Mouse (Mus musculus) megakaryocyte, embryonic 14.5 days (primary cell): ENCODE measurements at regions not wholly inside any gene's neighbourhood (a gene's known extent, or its start where the extent isn't known, plus 50 kb on each side); places are given as distances from the start of the nearest gene placed in this dataset.

Experiments used
- H3K27me3 ChIP-seq: replicated peaks from 2 replicates; pipeline ENCODE3; 2012; ENCODE audit warnings: inconsistent platforms
- H3K36me3 ChIP-seq: replicated peaks from 2 replicates; pipeline ENCODE3; 2012; ENCODE audit warnings: low read length, inconsistent platforms, mixed read lengths
- H3K4me1 ChIP-seq: 2 replicates; pipeline ENCODE4 v1.6.1; 2012; ENCODE audit warnings: inconsistent platforms
- H3K4me3 ChIP-seq: replicated peaks from 2 replicates; pipeline ENCODE3; 2012; ENCODE audit warnings: moderate library complexity, mild to moderate bottlenecking, inconsistent platforms
- H3K9me3 ChIP-seq: 2 replicates; pipeline ENCODE4 v1.6.1; 2012; ENCODE audit warnings: inconsistent platforms
- FLI1 ChIP-seq: IDR thresholded peaks from 2 replicates; pipeline ENCODE4 v1.6.1; 2012; ENCODE audit warnings: low read length, inconsistent platforms, mixed read lengths
- GATA1 ChIP-seq: IDR thresholded peaks from 3 replicates; pipeline ENCODE4 v1.6.1; 2012; ENCODE audit warnings: mixed read lengths, low read length, inconsistent platforms, borderline replicate concordance

DNA sequence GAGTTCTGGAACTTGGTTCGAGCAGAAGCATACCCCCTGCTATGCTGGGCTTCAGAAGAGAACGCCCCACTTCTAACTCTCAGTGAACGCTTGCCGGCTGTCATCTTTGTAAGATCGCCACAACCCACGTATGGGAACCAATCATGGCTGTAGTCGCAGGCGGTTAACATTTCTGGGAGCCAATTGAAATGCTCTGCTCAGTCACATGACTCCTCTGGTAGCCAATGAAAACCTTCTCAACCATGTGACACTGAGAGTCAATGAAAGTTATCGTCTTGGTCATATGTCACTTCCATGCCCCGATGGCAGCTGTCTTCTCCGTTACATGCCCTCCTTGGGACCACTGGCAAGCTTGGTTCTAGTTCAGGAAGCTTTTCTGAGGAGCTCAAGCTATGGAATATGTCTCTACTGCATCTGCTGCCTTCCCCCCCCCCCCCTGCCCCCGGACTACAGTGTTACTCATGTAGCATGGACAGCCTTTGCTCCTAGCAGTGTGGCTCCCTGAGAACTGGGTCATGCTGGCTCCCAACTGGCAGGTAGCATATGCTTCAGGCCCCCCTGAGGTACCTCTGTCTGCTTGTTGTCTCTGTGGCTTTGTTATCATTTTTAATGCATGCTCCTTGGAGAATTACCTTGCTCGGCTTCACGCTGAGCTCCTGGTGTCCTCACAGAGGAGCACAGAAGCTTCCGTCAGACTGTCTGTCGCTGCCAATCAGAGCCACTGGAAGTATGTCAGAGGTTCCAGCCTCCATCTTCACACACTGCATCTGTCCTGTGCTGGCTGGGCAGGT lies 122.3 kb upstream of the Ajap1 start:
- Histone ChIP-seq H3K4me3 (no peak overlapping the region), H3K36me3 (no peaks in the 10 kb centered on the region), H3K27me3 (no peaks in the 10 kb centered on the region), H3K4me1 (no peaks in the 10 kb centered on the region), H3K9me3 (peaks cover 96% of the 10 kb centered on the region)
- no peak for TF ChIP-seq FLI1
- no peak for TF ChIP-seq GATA1

DNA sequence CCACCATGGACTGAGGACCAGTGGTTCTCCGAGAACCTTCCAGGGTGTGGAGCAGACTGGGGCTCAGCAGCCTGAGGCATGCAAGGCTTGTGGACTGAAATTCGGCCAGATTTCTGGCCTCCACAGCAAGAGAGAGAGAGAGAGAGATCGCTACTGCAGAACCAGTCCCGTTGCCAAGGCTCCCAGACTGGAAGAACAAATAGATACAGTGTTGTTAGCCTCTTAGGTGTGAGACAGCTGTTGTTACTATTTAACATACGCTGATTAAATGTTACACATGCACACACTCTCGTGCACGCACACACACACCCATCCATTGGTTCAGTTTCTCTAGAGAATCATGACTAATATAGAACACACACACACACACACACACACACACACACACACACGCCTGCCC lies 133.4 kb upstream of the Ajap1 start:
- Histone ChIP-seq H3K4me3 (peak overlapping the region; percentile 10), H3K4me1 (no peaks in the 10 kb centered on the region), H3K9me3 (peaks cover 88% of the 10 kb centered on the region), H3K36me3 (no peaks in the 10 kb centered on the region), H3K27me3 (no peaks in the 10 kb centered on the region)
- TF ChIP-seq GATA1, result no peak
- TF ChIP-seq FLI1, result no peak

DNA sequence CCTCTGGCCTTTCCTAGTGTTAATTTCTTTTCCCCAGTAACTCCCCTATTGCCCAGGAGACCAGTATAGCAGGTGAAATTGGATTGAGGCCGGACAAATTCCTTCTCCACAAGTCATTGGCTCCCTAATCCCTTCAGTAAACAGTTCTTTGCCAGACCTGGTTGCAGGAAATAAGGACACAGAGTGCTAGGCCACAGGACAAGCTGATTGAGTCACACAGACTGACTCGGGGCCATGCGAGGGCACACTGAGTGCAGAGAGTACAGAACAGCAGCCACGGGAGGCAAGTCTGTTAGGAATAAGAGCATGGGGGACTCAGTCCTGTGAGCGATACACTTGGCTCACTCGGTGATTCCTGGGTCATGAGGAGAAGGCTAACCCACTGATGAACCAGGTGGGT lies 134.3 kb upstream of the Ajap1 start:
- Histone ChIP-seq H3K36me3 (no peaks in the 10 kb centered on the region), H3K9me3 (peaks cover 87% of the 10 kb centered on the region), H3K27me3 (no peaks in the 10 kb centered on the region), H3K4me1 (no peaks in the 10 kb centered on the region), H3K4me3 (no peak overlapping the region)
- no peak for TF ChIP-seq FLI1
- no peak for TF ChIP-seq GATA1

DNA sequence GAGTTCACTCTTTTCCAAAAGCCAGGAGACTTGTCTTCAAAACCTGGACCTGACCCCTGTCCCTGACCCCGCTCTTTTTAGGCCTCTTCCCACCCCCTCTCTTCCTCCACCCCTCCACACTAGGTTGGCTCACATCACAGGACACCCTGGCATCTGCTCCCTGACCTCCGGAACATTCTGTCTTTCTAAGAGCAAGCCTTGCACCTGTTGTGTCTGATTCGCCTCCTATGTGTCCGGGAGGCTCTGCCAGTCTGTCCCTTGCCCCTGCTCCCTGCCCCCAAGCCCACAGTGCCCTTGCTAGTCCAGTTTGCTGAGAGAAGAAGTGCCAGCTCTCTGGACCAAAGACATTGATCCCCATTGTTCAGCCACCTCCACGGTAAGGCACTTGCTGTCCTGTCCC lies 138.3 kb upstream of the Ajap1 start:
- H3K4me3 ChIP-seq, result no peak overlapping the region
- peaks cover 64% of the 10 kb centered on the region for H3K9me3 ChIP-seq

DNA sequence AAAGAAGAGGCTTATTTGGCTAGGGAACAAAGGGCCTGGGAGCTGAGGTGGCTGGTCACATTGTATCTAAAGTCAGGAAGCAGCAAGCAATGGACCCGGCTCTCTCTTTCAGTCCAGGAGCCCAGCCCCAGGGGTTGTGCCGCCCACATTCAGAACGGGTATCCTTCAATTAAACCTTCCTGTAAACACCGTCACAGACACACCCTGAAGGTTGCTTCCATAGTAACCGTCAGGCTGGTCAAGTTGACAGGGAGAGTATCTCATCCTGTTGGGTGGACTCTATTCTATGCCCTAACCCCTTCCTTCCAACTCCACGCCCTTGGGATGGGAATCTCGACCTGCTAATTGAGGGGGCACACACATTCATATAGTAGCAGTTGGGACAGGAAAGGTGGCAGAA lies 148.6 kb upstream of the Ajap1 start:
- H3K27me3 ChIP-seq, result no peaks in the 10 kb centered on the region
- H3K9me3 ChIP-seq, result peaks cover 80% of the 10 kb centered on the region
- no peak for TF ChIP-seq GATA1
- no peak for TF ChIP-seq FLI1
- H3K4me3 ChIP-seq, result no peak overlapping the region
- H3K4me1 ChIP-seq, result no peaks in the 10 kb centered on the region
- no peaks in the 10 kb centered on the region for H3K36me3 ChIP-seq

More for the DNA sequence above, 138.3 kb upstream of the Ajap1 start:
- H3K27me3 ChIP-seq, result no peaks in the 10 kb centered on the region
- no peaks in the 10 kb centered on the region for H3K4me1 ChIP-seq
- no peaks in the 10 kb centered on the region for H3K36me3 ChIP-seq
- TF ChIP-seq GATA1, result no peak
- TF ChIP-seq FLI1, result no peak

DNA sequence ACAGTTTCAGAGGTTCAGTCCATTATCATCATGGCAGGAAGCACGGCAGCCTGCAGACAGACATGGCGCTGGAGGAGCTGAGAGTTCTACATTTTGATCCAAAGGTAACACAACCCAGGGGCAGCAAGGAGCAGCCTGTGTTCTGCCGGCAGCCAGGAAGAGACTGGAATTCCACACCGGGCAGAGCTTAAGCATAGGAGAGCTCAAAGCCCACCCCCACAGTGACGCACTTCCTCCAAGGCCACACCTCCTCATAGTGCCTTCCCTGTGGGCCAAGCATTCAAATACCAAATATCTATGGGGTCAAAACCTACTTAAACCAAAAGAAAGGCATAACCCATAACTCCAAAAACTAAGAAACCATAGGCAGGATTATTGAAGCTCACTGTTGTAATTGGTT lies 149.4 kb upstream of the Ajap1 start:
- TF ChIP-seq FLI1 (no peak), GATA1 (no peak)
- Histone ChIP-seq H3K9me3 (peaks cover 81% of the 10 kb centered on the region), H3K27me3 (no peaks in the 10 kb centered on the region), H3K36me3 (no peaks in the 10 kb centered on the region), H3K4me1 (no peaks in the 10 kb centered on the region), H3K4me3 (no peak overlapping the region)

DNA sequence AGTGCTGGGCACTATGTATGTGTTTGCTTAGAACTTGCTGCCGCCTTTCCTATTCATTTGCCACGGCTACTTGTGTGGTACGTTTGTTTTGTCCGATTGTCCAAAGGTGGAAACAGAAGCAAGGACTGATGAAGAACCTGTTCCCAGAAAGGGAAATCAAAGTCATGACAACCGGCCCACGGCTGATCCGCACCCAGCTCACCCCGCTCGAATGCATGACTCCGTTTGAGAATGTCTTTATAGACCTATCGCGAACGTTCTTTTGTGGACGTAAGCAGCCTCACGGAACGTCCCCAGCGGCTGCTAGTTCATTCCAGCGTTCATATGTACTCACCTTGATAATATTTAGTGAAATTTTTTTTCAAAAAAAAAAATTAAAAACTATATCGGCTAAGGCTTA lies 149.9 kb upstream of the Ajap1 start:
- no peak for TF ChIP-seq FLI1
- TF ChIP-seq GATA1, result no peak
- peaks cover 80% of the 10 kb centered on the region for H3K9me3 ChIP-seq
- H3K4me1 ChIP-seq, result no peaks in the 10 kb centered on the region

DNA sequence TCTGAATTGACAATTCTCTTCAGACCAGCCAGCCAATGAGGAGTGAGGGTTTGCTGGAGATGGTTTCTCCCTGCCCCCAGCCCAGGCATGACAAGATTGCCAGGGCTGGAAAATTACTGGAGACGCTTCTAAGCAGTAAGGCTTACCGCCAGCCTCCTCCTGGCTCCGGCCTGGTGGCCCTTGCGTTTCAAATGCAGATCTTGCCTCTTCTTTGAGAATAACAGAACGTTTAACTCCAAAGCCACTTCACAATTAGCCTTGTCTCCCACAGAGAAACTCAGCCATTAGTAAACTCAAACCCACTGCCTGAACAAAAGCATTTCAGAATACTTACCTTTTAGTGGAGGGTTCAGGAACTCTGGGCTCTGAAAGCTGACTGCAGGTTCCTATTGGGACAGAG lies 150.6 kb upstream of the Ajap1 start:
- H3K4me1 ChIP-seq, result no peaks in the 10 kb centered on the region
- TF ChIP-seq GATA1, result no peak
- TF ChIP-seq FLI1, result no peak
- H3K27me3 ChIP-seq, result no peaks in the 10 kb centered on the region
- peaks cover 79% of the 10 kb centered on the region for H3K9me3 ChIP-seq
- H3K36me3 ChIP-seq, result no peaks in the 10 kb centered on the region
- H3K4me3 ChIP-seq, result no peak overlapping the region

More for the DNA sequence above, 149.9 kb upstream of the Ajap1 start:
- Histone ChIP-seq H3K36me3 (no peaks in the 10 kb centered on the region), H3K4me3 (no peak overlapping the region), H3K27me3 (no peaks in the 10 kb centered on the region)

DNA sequence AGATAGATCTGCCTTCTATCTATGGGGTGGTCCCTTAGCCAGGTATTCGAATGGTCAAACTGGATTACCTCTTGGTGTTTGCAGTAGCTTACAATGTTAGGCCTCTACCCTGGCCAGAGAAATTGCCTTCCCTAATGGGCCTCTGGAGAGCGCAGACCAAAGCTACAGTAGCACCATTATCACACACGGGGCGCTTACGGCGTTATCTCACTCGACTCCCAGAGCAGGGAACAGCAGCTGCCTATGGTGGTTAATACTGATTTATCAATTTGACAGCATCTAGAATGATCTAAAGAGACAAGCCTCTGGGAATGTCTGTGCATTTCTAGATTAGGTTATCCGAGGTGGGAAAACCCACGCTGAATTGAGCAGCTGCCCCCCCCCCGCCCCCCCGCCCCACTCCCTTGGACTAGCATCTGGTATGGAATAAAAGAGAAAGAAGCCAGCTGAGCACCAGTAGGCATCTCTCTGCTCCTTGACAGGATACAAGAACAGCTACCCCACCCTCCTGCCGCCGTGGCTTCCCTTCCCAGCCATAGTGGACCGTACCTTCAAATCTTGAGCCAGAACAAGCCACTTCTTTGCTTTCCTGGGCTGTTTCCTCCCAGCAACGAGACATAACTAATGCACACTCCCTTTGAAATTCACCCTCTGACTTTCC lies 151.7 kb upstream of the Ajap1 start:
- Histone ChIP-seq H3K4me3 (no peak overlapping the region), H3K27me3 (no peaks in the 10 kb centered on the region), H3K4me1 (no peaks in the 10 kb centered on the region), H3K9me3 (peaks cover 83% of the 10 kb centered on the region), H3K36me3 (no peaks in the 10 kb centered on the region)
- no peak for TF ChIP-seq FLI1
- no peak for TF ChIP-seq GATA1

DNA sequence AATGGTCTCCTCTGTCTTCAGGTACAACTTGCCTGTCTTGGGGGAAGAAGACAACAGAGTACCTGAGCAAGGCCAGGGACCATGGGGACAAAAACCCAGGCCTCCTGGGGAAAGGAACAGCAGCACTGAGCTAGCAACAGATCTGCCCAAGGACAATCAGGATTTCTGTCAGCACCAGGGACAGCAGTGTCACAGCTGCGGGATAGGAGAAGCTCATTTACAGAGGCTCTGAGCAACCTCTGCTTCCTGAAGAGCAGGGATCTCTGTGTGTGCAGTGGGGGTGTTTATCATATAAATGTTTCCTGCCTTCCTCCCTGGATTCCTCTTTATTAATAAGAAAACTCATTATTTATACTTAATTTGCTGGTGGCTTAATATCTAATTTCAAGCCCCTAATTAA lies 155.4 kb upstream of the Ajap1 start:
- Histone ChIP-seq H3K4me3 (no peak overlapping the region), H3K9me3 (peaks cover 70% of the 10 kb centered on the region), H3K36me3 (no peaks in the 10 kb centered on the region), H3K4me1 (no peaks in the 10 kb centered on the region), H3K27me3 (no peaks in the 10 kb centered on the region)
- no peak for TF ChIP-seq FLI1
- TF ChIP-seq GATA1, result no peak

DNA sequence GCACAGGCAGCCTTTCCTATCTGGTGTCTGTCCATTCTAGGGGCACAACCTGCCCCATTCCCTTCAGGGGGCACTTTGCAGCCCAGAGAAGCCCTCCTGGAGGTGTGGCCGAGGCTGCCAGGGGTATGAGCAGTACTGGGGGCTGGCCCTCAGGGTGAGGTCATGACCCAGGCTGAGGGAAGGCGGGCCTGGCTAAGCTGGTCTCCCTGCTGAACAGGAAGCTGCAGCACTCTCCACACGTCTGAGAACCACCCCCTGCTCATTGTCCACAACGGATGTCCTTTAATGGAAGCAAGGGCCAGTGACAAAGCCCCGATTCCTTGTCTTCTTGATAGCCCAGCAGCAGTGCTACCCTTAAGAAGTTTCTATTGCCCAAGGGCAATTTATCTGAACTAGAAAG lies 169.2 kb upstream of the Ajap1 start:
- no peaks in the 10 kb centered on the region for H3K36me3 ChIP-seq
- TF ChIP-seq GATA1 (no peak), FLI1 (no peak)
- H3K4me3 ChIP-seq, result no peak overlapping the region
- peaks cover 89% of the 10 kb centered on the region for H3K9me3 ChIP-seq
- H3K27me3 ChIP-seq, result no peaks in the 10 kb centered on the region
- H3K4me1 ChIP-seq, result no peaks in the 10 kb centered on the region
